Mouse (Mus musculus): Measurements from ENCODE around the gene Etnk2. TPM values are rescaled to one million over a fixed set of nuclear protein-coding genes. Genes with fewer than 3 reads are reported as not detected.
"Not testable (repeated sequence)": the region's sequence is repeated elsewhere in the genome, so short reads cannot be mapped to it uniquely, and the experiment has no call there.

Etnk2 gene
- polyA plus RNA-seq, 1 experiment from 2014 or later = 3.3 TPM

DNA sequence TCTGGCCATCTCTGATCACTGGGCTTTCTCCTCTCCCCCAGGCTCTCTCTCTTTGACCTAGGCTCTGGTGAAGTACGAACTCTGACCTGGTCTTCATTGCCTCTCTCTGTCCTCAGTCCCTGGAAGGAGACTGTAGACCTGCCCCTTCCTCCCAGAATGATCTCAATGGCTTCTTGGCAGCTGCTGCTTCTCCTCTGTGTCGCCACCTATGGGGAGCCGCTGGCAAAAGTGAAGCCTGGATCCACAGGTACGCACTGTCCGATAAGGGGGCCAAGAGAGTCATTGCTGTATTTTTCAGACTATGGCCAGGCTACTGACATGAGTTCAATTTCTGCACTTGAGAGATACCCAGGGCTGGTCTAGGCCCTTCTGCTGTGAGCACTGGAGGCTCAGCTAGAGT, 36.3 kb upstream of the Etnk2 start:
- WGBS = 47% methylated on average over 5 of the region's 5 CpGs
- H3K36me3 ChIP-seq (ENCODE audit: control insufficient read depth, insufficient read depth, low read length) = no peaks in the 10 kb centered on the region
- H3K27me3 ChIP-seq (replicated peaks; ENCODE audit: control insufficient read depth, insufficient read depth, low read length) = peaks cover 31% of the 10 kb centered on the region
- no peak overlapping the region for H3K9ac ChIP-seq (ENCODE audit: low read depth, low read length)
- ATAC-seq (ENCODE audit: low read depth) (no peak), DNase-seq (ENCODE audit: low spot score) (no peak)
- H3K4me2 ChIP-seq (ENCODE audit: low read depth, low read length) = no peak overlapping the region
- peaks cover 2% of the 10 kb centered on the region; the same call in 1 of the 2 replicates for H3K4me1 ChIP-seq (ENCODE audit: control insufficient read depth, insufficient read depth, low read length)
- H3K27ac ChIP-seq (replicated peaks; ENCODE audit: low read depth, low read length) = no peak overlapping the region
- no peak overlapping the region for H3K4me3 ChIP-seq (ENCODE audit: low read depth, low read length)
- no peaks in the 10 kb centered on the region for H3K9me3 ChIP-seq (ENCODE audit: control insufficient read depth, low read length)

- H3K4me1 ChIP-seq (ENCODE audit: control insufficient read depth, insufficient read depth, low read length) = peaks cover 2% of the 10 kb centered on the region; the same call in 1 of the 2 replicates
- 66% methylated on average over 6 of the region's 6 CpGs for WGBS
- no peak overlapping the region for H3K4me2 ChIP-seq (ENCODE audit: low read depth, low read length)
- DNase-seq (ENCODE audit: low spot score) = no peak
- peaks cover 31% of the 10 kb centered on the region for H3K27me3 ChIP-seq (replicated peaks; ENCODE audit: control insufficient read depth, insufficient read depth, low read length)
- ATAC-seq (ENCODE audit: low read depth) = no peak
- no peaks in the 10 kb centered on the region for H3K9me3 ChIP-seq (ENCODE audit: control insufficient read depth, low read length)
- H3K27ac ChIP-seq (replicated peaks; ENCODE audit: low read depth, low read length) = no peak overlapping the region
- H3K36me3 ChIP-seq (ENCODE audit: control insufficient read depth, insufficient read depth, low read length) = no peaks in the 10 kb centered on the region
- H3K4me3 ChIP-seq (ENCODE audit: low read depth, low read length) = no peak overlapping the region
- H3K9ac ChIP-seq (ENCODE audit: low read depth, low read length) = no peak overlapping the region
These were observed 35.0 kb upstream of the Etnk2 start for GRCm38 (mm10) chr1:133328299-133328795.

GRCm38 (mm10) chr1:133328896-133329637, 34.3 kb upstream of the Etnk2 start:
- ATAC-seq (ENCODE audit: low read depth) = 0 out of 2 replicates have a peak, but pooled peaks have one; percentile 9

GRCm38 (mm10) chr1:133329638-133329964, 33.8 kb upstream of the Etnk2 start:
- H3K27ac ChIP-seq (replicated peaks; ENCODE audit: low read depth, low read length) = no peak overlapping the region
- ATAC-seq (ENCODE audit: low read depth) = no peak
- H3K9me3 ChIP-seq (ENCODE audit: control insufficient read depth, low read length) = no peaks in the 10 kb centered on the region
- peaks cover 31% of the 10 kb centered on the region for H3K27me3 ChIP-seq (replicated peaks; ENCODE audit: control insufficient read depth, insufficient read depth, low read length)
- peak overlapping the region; percentile 28 for H3K4me3 ChIP-seq (ENCODE audit: low read depth, low read length)
- H3K9ac ChIP-seq (ENCODE audit: low read depth, low read length) = peak overlapping the region; percentile 40; the same call in 1 of the 2 replicates
- 21% methylated on average over 7 of the region's 7 CpGs for WGBS
- H3K4me2 ChIP-seq (ENCODE audit: low read depth, low read length) = peak overlapping the region; percentile 52
- H3K36me3 ChIP-seq (ENCODE audit: control insufficient read depth, insufficient read depth, low read length) = no peaks in the 10 kb centered on the region
- no peak for DNase-seq (ENCODE audit: low spot score)
- peaks cover 2% of the 10 kb centered on the region; the same call in 1 of the 2 replicates for H3K4me1 ChIP-seq (ENCODE audit: control insufficient read depth, insufficient read depth, low read length)

More at GRCm38 (mm10) chr1:133328896-133329637, 34.3 kb upstream of the Etnk2 start:
- H3K4me3 ChIP-seq (ENCODE audit: low read depth, low read length) = peak overlapping the region; percentile 28
- DNase-seq (ENCODE audit: low spot score) = no peak
- H3K27me3 ChIP-seq (replicated peaks; ENCODE audit: control insufficient read depth, insufficient read depth, low read length) = peaks cover 31% of the 10 kb centered on the region
- no peaks in the 10 kb centered on the region for H3K9me3 ChIP-seq (ENCODE audit: control insufficient read depth, low read length)
- H3K9ac ChIP-seq (ENCODE audit: low read depth, low read length) = peak overlapping the region; percentile 40; the same call in 1 of the 2 replicates
- peaks cover 2% of the 10 kb centered on the region; the same call in 1 of the 2 replicates for H3K4me1 ChIP-seq (ENCODE audit: control insufficient read depth, insufficient read depth, low read length)
- H3K36me3 ChIP-seq (ENCODE audit: control insufficient read depth, insufficient read depth, low read length) = no peaks in the 10 kb centered on the region
- H3K4me2 ChIP-seq (ENCODE audit: low read depth, low read length) = peak overlapping the region; percentile 52
- H3K27ac ChIP-seq (replicated peaks; ENCODE audit: low read depth, low read length) = no peak overlapping the region
- WGBS = 8% methylated on average over 30 of the region's 34 CpGs

DNA sequence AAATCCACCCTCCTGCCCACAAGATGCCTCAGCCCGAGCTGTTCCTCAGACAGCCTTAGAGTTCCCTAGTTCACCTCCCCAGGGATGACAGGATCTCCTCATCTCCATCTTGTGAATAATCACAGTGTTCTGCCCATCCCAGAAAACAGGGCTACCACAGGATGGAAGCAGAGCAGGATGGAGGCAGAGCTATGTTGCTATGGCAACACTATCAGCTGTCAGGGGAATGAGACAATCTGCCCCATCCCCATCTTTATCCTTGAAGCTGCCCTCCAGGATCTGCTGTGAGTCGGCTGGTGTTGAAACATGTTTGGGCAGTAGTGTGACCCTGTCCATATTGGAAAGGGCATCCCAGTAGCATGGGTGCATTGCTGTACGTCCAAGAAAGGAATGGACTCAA, 32.2 kb upstream of the Etnk2 start:
- Histone ChIP-seq H3K9ac (ENCODE audit: low read depth, low read length) (no peak overlapping the region), H3K9me3 (ENCODE audit: control insufficient read depth, low read length) (no peaks in the 10 kb centered on the region), H3K36me3 (ENCODE audit: control insufficient read depth, insufficient read depth, low read length) (no peaks in the 10 kb centered on the region), H3K4me1 (ENCODE audit: control insufficient read depth, insufficient read depth, low read length) (peaks cover 2% of the 10 kb centered on the region; the same call in 1 of the 2 replicates), H3K27me3 (replicated peaks; ENCODE audit: control insufficient read depth, insufficient read depth, low read length) (peaks cover 31% of the 10 kb centered on the region), H3K4me3 (ENCODE audit: low read depth, low read length) (no peak overlapping the region), H3K27ac (replicated peaks; ENCODE audit: low read depth, low read length) (no peak overlapping the region), H3K4me2 (ENCODE audit: low read depth, low read length) (no peak overlapping the region)
- WGBS = 53% methylated on average over 3 of the region's 3 CpGs
- ATAC-seq (ENCODE audit: low read depth) (no peak), DNase-seq (ENCODE audit: low spot score) (no peak)

GRCm38 (mm10) chr1:133332656-133333430, 30.5 kb upstream of the Etnk2 start:
- Histone ChIP-seq H3K4me2 (ENCODE audit: low read depth, low read length) (no peak overlapping the region), H3K9me3 (ENCODE audit: control insufficient read depth, low read length) (no peaks in the 10 kb centered on the region), H3K27ac (replicated peaks; ENCODE audit: low read depth, low read length) (no peak overlapping the region), H3K4me1 (ENCODE audit: control insufficient read depth, insufficient read depth, low read length) (peaks cover 2% of the 10 kb centered on the region; the same call in 1 of the 2 replicates), H3K4me3 (ENCODE audit: low read depth, low read length) (no peak overlapping the region), H3K36me3 (ENCODE audit: control insufficient read depth, insufficient read depth, low read length) (no peaks in the 10 kb centered on the region), H3K9ac (ENCODE audit: low read depth, low read length) (no peak overlapping the region), H3K27me3 (replicated peaks; ENCODE audit: control insufficient read depth, insufficient read depth, low read length) (peaks cover 31% of the 10 kb centered on the region)
- no peak for ATAC-seq (ENCODE audit: low read depth)
- WGBS = 84% methylated on average over 11 of the region's 11 CpGs
- no peak for DNase-seq (ENCODE audit: low spot score)

- DNase-seq (ENCODE audit: low spot score) (no peak), ATAC-seq (ENCODE audit: low read depth) (no peak)
- H3K4me2 ChIP-seq (ENCODE audit: low read depth, low read length) = no peak overlapping the region
- H3K27ac ChIP-seq (replicated peaks; ENCODE audit: low read depth, low read length) = no peak overlapping the region
- H3K9me3 ChIP-seq (ENCODE audit: control insufficient read depth, low read length) = no peaks in the 10 kb centered on the region
- no peak overlapping the region for H3K9ac ChIP-seq (ENCODE audit: low read depth, low read length)
- no peaks in the 10 kb centered on the region for H3K36me3 ChIP-seq (ENCODE audit: control insufficient read depth, insufficient read depth, low read length)
- peaks cover 21% of the 10 kb centered on the region for H3K27me3 ChIP-seq (replicated peaks; ENCODE audit: control insufficient read depth, insufficient read depth, low read length)
- WGBS = 86% methylated on average over 6 of the region's 6 CpGs
- H3K4me1 ChIP-seq (ENCODE audit: control insufficient read depth, insufficient read depth, low read length) = peaks cover 2% of the 10 kb centered on the region; the same call in 1 of the 2 replicates
- H3K4me3 ChIP-seq (ENCODE audit: low read depth, low read length) = no peak overlapping the region
These were observed 29.4 kb upstream of the Etnk2 start for GRCm38 (mm10) chr1:133333937-133334336.

GRCm38 (mm10) chr1:133340403-133340802, 23.0 kb upstream of the Etnk2 start:
- not testable (repeated sequence) for H3K9ac ChIP-seq (ENCODE audit: low read depth, low read length); H3K27me3 ChIP-seq (replicated peaks; ENCODE audit: control insufficient read depth, insufficient read depth, low read length); H3K4me1 ChIP-seq (ENCODE audit: control insufficient read depth, insufficient read depth, low read length); H3K4me3 ChIP-seq (ENCODE audit: low read depth, low read length); H3K9me3 ChIP-seq (ENCODE audit: control insufficient read depth, low read length); DNase-seq (ENCODE audit: low spot score); H3K27ac ChIP-seq (replicated peaks; ENCODE audit: low read depth, low read length); H3K4me2 ChIP-seq (ENCODE audit: low read depth, low read length); ATAC-seq (ENCODE audit: low read depth); H3K36me3 ChIP-seq (ENCODE audit: control insufficient read depth, insufficient read depth, low read length)
- 61% methylated on average over 1 of the region's 1 CpGs for WGBS

All from embryonic facial prominence, embryonic 14.5 days (tissue).